Mouse (Mus musculus) lung, adult 2 months (tissue): ENCODE measurements around the gene Galnt10.

Source experiments
- CTCF ChIP-seq: fragments of 200-500 bp; IDR thresholded peaks from 2 replicates; pipeline ENCODE4 v1.5.1; 2011; ENCODE audit warnings: mild to moderate bottlenecking, low read length, control low read depth; ENCODE audit not compliant: insufficient read depth
- POLR2A ChIP-seq: fragments of 200-500 bp; IDR thresholded peaks from 2 replicates; pipeline ENCODE4 v1.6.1; 2011; ENCODE audit warnings: low read depth, mild to moderate bottlenecking, control low read depth, low read length, borderline replicate concordance; ENCODE audit errors: extremely low read depth

DNA sequence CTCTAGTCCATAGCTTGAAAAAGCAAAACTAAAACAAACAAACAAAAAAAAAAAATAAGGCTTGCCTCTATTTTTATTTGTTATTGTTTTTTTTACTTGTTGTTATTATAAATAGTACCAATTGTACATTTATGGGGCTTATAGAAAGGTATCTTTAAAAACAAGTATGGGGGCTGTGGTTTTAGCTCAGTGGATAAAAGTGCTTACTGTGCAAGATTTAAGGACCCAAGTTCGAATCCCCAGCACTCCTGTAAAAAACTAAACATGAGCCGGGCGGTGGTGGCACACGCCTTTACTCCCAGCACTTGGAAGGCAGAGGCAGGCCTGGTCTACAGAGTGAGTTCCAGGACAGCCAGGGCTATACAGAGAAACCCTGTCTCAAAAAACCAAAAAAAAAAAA lies 116.1 kb downstream of the Galnt10 start:
- TF ChIP-seq POLR2A (no peak), CTCF (no peak)
